Mouse (Mus musculus) cerebellum, adult 2 months (tissue): ENCODE results near the gene Lamb3.

Experiments used
- CTCF ChIP-seq: fragments of 200-500 bp; IDR thresholded peaks from 2 replicates; pipeline ENCODE4 v1.5.1; 2011; ENCODE audit warnings: low read depth, mild to moderate bottlenecking, control low read depth, low read length, moderate library complexity, borderline replicate concordance; ENCODE audit not compliant: insufficient read depth
- POLR2A ChIP-seq: fragments of 200-500 bp; IDR thresholded peaks from 2 replicates; pipeline ENCODE4 v1.6.1; 2011; ENCODE audit warnings: low read length, control low read depth, borderline replicate concordance; ENCODE audit not compliant: insufficient read depth

GRCm38 (mm10) chr1:193350546-193350801 lies 143.0 kb downstream of the Lamb3 start:
- TF ChIP-seq CTCF (no peak), POLR2A (no peak)
